Mouse (Mus musculus) ES-E14 (cell line): ENCODE results near the gene Grin2c.

Experiments used
- HCFC1 ChIP-seq: IDR thresholded peaks from 2 replicates; pipeline ENCODE4 v1.6.1; 2012; ENCODE audit warnings: low read length, inconsistent platforms, borderline replicate concordance; ENCODE audit not compliant: insufficient read depth
- MAFK ChIP-seq: IDR thresholded peaks from 2 replicates; pipeline ENCODE4 v1.6.1; 2014; ENCODE audit warnings: mild to moderate bottlenecking, low read depth, low read length, inconsistent platforms; ENCODE audit not compliant: insufficient read depth
- ZNF384 ChIP-seq: IDR thresholded peaks from 2 replicates; pipeline ENCODE4 v1.6.1; 2012; ENCODE audit warnings: low read depth, low read length, inconsistent platforms

DNA sequence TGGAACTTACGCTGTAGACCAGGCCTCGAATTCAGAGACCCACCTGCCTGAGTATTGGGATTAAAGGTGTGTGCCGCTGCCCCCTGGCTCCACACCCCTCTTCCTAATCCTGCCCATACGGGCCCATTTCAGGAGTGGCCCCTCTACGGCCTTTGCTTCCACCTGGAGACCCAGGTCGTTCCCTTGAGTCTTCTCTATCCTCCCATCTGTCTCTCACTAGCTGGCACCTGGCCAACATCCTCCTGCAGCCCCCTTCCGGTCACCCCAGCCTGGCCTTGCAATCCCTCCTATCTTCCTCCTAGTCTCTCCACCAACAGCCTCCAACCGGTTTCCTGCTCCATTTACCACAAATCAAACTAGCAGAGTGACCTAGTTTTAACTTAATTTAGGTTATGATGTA lies 22.8 kb upstream of the Grin2c start:
- TF ChIP-seq MAFK (no peak), ZNF384 (no peak), HCFC1 (no peak)
